Mouse (Mus musculus) megakaryocyte, embryonic 14.5 days (primary cell): Measurements from ENCODE around the gene Map1lc3b.

ENCODE experiments used
- FLI1 ChIP-seq: IDR thresholded peaks from 2 replicates; pipeline ENCODE4 v1.6.1; 2012; ENCODE audit warnings: low read length, inconsistent platforms, mixed read lengths
- GATA1 ChIP-seq: IDR thresholded peaks from 3 replicates; pipeline ENCODE4 v1.6.1; 2012; ENCODE audit warnings: mixed read lengths, low read length, inconsistent platforms, borderline replicate concordance

- TF ChIP-seq GATA1 (no peak), FLI1 (no peak)
Measured at GRCm38 (mm10) chr8:121631645-121632071, 41.5 kb downstream of the Map1lc3b start.
